Mouse (Mus musculus) forebrain, postnatal 0 days (tissue): ENCODE results near the gene Wdhd1. TPM values are rescaled to one million over a fixed set of nuclear protein-coding genes. Genes with fewer than 3 reads are reported as not detected.

Source experiments
- ATAC-seq: fragments of 200-750 bp; cut with Nextera tagmentation; 2 replicates; pipeline ENCODE4 v1.8.0; 2017; ENCODE audit warnings: mild to moderate bottlenecking, moderate library complexity
- DNase-seq: peaks from one replicate; pipeline ENCODE4 v3.0.0-alpha.2; 2015
- H3K27ac ChIP-seq: fragments of 300-500 bp; sonication (generic); 2 replicates; pipeline ENCODE4 v1.5.1; 2014; ENCODE audit warnings: low read depth, mild to moderate bottlenecking, antibody characterized with exemption, low read length, moderate library complexity, mixed read lengths
- H3K27me3 ChIP-seq: fragments of 300-500 bp; sonication (generic); 2 replicates; pipeline ENCODE4 v1.6.1; 2014; ENCODE audit warnings: mild to moderate bottlenecking, low read length, mixed read lengths; ENCODE audit not compliant: insufficient read depth
- H3K36me3 ChIP-seq: fragments of 300-500 bp; sonication (generic); 2 replicates; pipeline ENCODE4 v1.6.1; 2014; ENCODE audit warnings: mild to moderate bottlenecking, moderate library complexity; ENCODE audit not compliant: insufficient read depth
- H3K4me1 ChIP-seq: fragments of 300-500 bp; sonication (generic); 2 replicates; pipeline ENCODE4 v1.6.1; 2014; ENCODE audit warnings: antibody characterized with exemption; ENCODE audit not compliant: insufficient read depth
- H3K4me2 ChIP-seq: fragments of 300-500 bp; sonication (generic); 2 replicates; pipeline ENCODE4 v1.6.1; 2014; ENCODE audit warnings: low read depth, mild to moderate bottlenecking, moderate library complexity
- H3K4me3 ChIP-seq: fragments of 300-500 bp; sonication (generic); 2 replicates; pipeline ENCODE4 v1.5.1; 2014; ENCODE audit warnings: low read depth, low read length, mixed read lengths
- H3K9ac ChIP-seq: fragments of 300-500 bp; sonication (generic); 2 replicates; pipeline ENCODE4 v1.6.1; 2014; ENCODE audit warnings: mild to moderate bottlenecking
- H3K9me3 ChIP-seq: fragments of 300-500 bp; sonication (generic); 2 replicates; pipeline ENCODE4 v1.6.1; 2016; ENCODE audit warnings: low read length
- CTCF ChIP-seq: sonication (generic); IDR thresholded peaks from 2 replicates; pipeline ENCODE4 v1.5.1; 2016; ENCODE audit warnings: antibody characterized with exemption, control low read depth, low read depth
- WGBS: fragments of 180-500 bp; shearing (Covaris S2); extraction: QIAGEN DNeasy Blood & Tissue Kit; methylation state at CpG from one replicate; pipeline ENCODE4 v1.1.7; 2014; 5-methylcytosine and 5-hydroxymethylcytosine counted together
- polyA plus RNA-seq: library from polyadenylated mRNA; unstranded; fragments of >200 nt; fragmentation: Nextera tagmentation; extraction: Ambion mirVana; gene quantifications from 2 replicates; pipeline ENCODE4 v1.2.1, GENCODE M21; 2015
- total RNA-seq: library from RNA; depleted of rRNA; stranded (reverse); fragments of >200 nt; gene quantifications from 2 replicates; pipeline ENCODE4 v1.2.3, GENCODE M21; 2014

Wdhd1 gene
- total and polyA plus RNA-seq, 2 experiments from 2014 or later, result 5.3 to 9.1 TPM

- Histone ChIP-seq H3K36me3 (no peaks in the 10 kb centered on the region), H3K4me2 (no peak overlapping the region), H3K9me3 (no peaks in the 10 kb centered on the region), H3K4me1 (no peaks in the 10 kb centered on the region), H3K4me3 (no peak overlapping the region), H3K9ac (no peak overlapping the region), H3K27ac (no peak overlapping the region), H3K27me3 (no peaks in the 10 kb centered on the region)
- ATAC-seq (no peak), DNase-seq (no peak)
- no peak for TF ChIP-seq CTCF
- 89% methylated on average over 4 of the region's 4 CpGs for WGBS
These were observed 39.4 kb downstream of the Wdhd1 start for GRCm38 (mm10) chr14:47237286-47237685.

- no peak for TF ChIP-seq CTCF
- Histone ChIP-seq H3K4me1 (no peaks in the 10 kb centered on the region), H3K27me3 (no peaks in the 10 kb centered on the region), H3K9me3 (no peaks in the 10 kb centered on the region; the same call in 1 of the 2 replicates), H3K4me3 (no peak overlapping the region), H3K4me2 (no peak overlapping the region), H3K27ac (no peak overlapping the region), H3K9ac (no peak overlapping the region), H3K36me3 (no peaks in the 10 kb centered on the region)
- 95% methylated on average over 7 of the region's 7 CpGs for WGBS
- ATAC-seq, result no peak
- no peak for DNase-seq
These were observed 40.2 kb downstream of the Wdhd1 start for GRCm38 (mm10) chr14:47236491-47236890.

GRCm38 (mm10) chr14:47234526-47235250 is 42.0 kb downstream of the Wdhd1 start:
- Histone ChIP-seq H3K27me3 (no peaks in the 10 kb centered on the region), H3K27ac (no peak overlapping the region), H3K36me3 (no peaks in the 10 kb centered on the region), H3K4me3 (no peak overlapping the region), H3K4me1 (no peaks in the 10 kb centered on the region), H3K9ac (no peak overlapping the region), H3K9me3 (no peaks in the 10 kb centered on the region; the same call in 1 of the 2 replicates), H3K4me2 (no peak overlapping the region)
- no peak for ATAC-seq
- DNase-seq, result no peak
- 75% methylated on average over 5 of the region's 5 CpGs for WGBS
- no peak for TF ChIP-seq CTCF

GRCm38 (mm10) chr14:47234032-47234431 is 42.6 kb downstream of the Wdhd1 start:
- no peak overlapping the region for H3K4me2 ChIP-seq
- DNase-seq (no peak), ATAC-seq (no peak)
- H3K36me3 ChIP-seq, result no peaks in the 10 kb centered on the region
- no peaks in the 10 kb centered on the region for H3K4me1 ChIP-seq
- no peak overlapping the region for H3K9ac ChIP-seq
- TF ChIP-seq CTCF, result no peak
- no peak overlapping the region for H3K27ac ChIP-seq
- no peaks in the 10 kb centered on the region for H3K27me3 ChIP-seq
- H3K9me3 ChIP-seq, result no peaks in the 10 kb centered on the region; the same call in 1 of the 2 replicates
- WGBS, result 93% methylated on average over 3 of the region's 3 CpGs
- no peak overlapping the region for H3K4me3 ChIP-seq

- H3K4me2 ChIP-seq, result no peak overlapping the region
- H3K27ac ChIP-seq, result no peak overlapping the region
- no peak overlapping the region for H3K4me3 ChIP-seq
- no peaks in the 10 kb centered on the region for H3K4me1 ChIP-seq
- H3K36me3 ChIP-seq, result no peaks in the 10 kb centered on the region
- 79% methylated on average over 2 of the region's 2 CpGs for WGBS
- no peak overlapping the region for H3K9ac ChIP-seq
- DNase-seq (no peak), ATAC-seq (no peak)
- no peak for TF ChIP-seq CTCF
- no peaks in the 10 kb centered on the region for H3K27me3 ChIP-seq
- H3K9me3 ChIP-seq, result no peaks in the 10 kb centered on the region; the same call in 1 of the 2 replicates
These were observed 43.1 kb downstream of the Wdhd1 start for GRCm38 (mm10) chr14:47233602-47234001.

- 79% methylated on average over 11 of the region's 11 CpGs for whole genome bisulfite sequencing
- H3K36me3 ChIP-seq, result no peaks in the 10 kb centered on the region
- no peak for DNase-seq
- no peak overlapping the region for H3K4me2 ChIP-seq
- no peak overlapping the region for H3K4me3 ChIP-seq
- no peak for ATAC-seq
- H3K4me1 ChIP-seq, result no peaks in the 10 kb centered on the region
- no peaks in the 10 kb centered on the region for H3K27me3 ChIP-seq
- H3K27ac ChIP-seq, result no peak overlapping the region
- no peaks in the 10 kb centered on the region; the same call in 1 of the 2 replicates for H3K9me3 ChIP-seq
- H3K9ac ChIP-seq, result no peak overlapping the region
- TF ChIP-seq CTCF, result no peak
These were observed 46.8 kb downstream of the Wdhd1 start for GRCm38 (mm10) chr14:47229796-47230376.

- no peak for DNase-seq
- 93% methylated on average over 8 of the region's 8 CpGs for WGBS
- no peak overlapping the region for H3K4me2 ChIP-seq
- H3K27ac ChIP-seq, result no peak overlapping the region
- H3K9ac ChIP-seq, result no peak overlapping the region
- no peaks in the 10 kb centered on the region for H3K27me3 ChIP-seq
- no peak overlapping the region for H3K4me3 ChIP-seq
- no peak for TF ChIP-seq CTCF
- H3K36me3 ChIP-seq, result no peaks in the 10 kb centered on the region
- no peaks in the 10 kb centered on the region for H3K9me3 ChIP-seq
- H3K4me1 ChIP-seq, result no peaks in the 10 kb centered on the region
- ATAC-seq, result no peak
These were observed 50.7 kb downstream of the Wdhd1 start for GRCm38 (mm10) chr14:47225931-47226330.
